Mouse (Mus musculus) ES-E14 (cell line): ENCODE results near the gene Fhad1. TPM values are rescaled to one million over a fixed set of nuclear protein-coding genes. Genes with fewer than 3 reads are reported as not detected.

Experiments
- DNase-seq: peaks from one replicate; pipeline ENCODE4 v3.0.0-alpha.2; 2013; ENCODE audit warnings: low read depth, low spot score
- H3K27ac ChIP-seq: 2 replicates; pipeline ENCODE4 v1.5.1; 2012; ENCODE audit warnings: low read depth, mild to moderate bottlenecking, low read length, moderate library complexity, mixed read lengths; ENCODE audit not compliant: poor library complexity, insufficient read depth, severe bottlenecking
- H3K36me3 ChIP-seq: 2 replicates; pipeline ENCODE4 v1.6.1; 2012; ENCODE audit warnings: mild to moderate bottlenecking, low read length, moderate library complexity, mixed read lengths; ENCODE audit not compliant: control insufficient read depth, poor library complexity, insufficient read depth, severe bottlenecking
- H3K4me1 ChIP-seq, 2 experiments: fragments of 150-350 bp in 1 of 2; sonication (generic) in 1 of 2; 2 replicates each; pipeline ENCODE4 v1.6.1; 2012; ENCODE audit warnings: low read length in 2 of 2, mild to moderate bottlenecking in 1 of 2, mixed read lengths in 1 of 2; ENCODE audit not compliant: control insufficient read depth in 2 of 2, insufficient read depth in 2 of 2, poor library complexity in 1 of 2
- H3K4me3 ChIP-seq, 2 experiments: fragments of 150-350 bp in 1 of 2; sonication (generic) in 1 of 2; 2 replicates each; pipeline ENCODE4 v1.5.1; 2012; ENCODE audit warnings: low read length in 2 of 2, low read depth in 1 of 2, mild to moderate bottlenecking in 1 of 2, mixed read lengths in 1 of 2; ENCODE audit not compliant: insufficient read depth in 1 of 2, poor library complexity in 1 of 2, severe bottlenecking in 1 of 2
- H3K9ac ChIP-seq: 2 replicates; pipeline ENCODE4 v1.6.1; 2012; ENCODE audit warnings: low read depth, mild to moderate bottlenecking, low read length, mixed read lengths; ENCODE audit not compliant: poor library complexity, insufficient read depth, severe bottlenecking
- H3K9me3 ChIP-seq: fragments of 150-350 bp; sonication (generic); 2 replicates; pipeline ENCODE4 v1.6.1; 2012; ENCODE audit warnings: low read depth, mild to moderate bottlenecking, low read length; ENCODE audit not compliant: control insufficient read depth, insufficient read depth
- CHD2 ChIP-seq: IDR thresholded peaks from 2 replicates; pipeline ENCODE4 v1.6.1; 2014; ENCODE audit warnings: mild to moderate bottlenecking, low read depth, low read length, inconsistent platforms
- HCFC1 ChIP-seq: IDR thresholded peaks from 2 replicates; pipeline ENCODE4 v1.6.1; 2012; ENCODE audit warnings: low read length, inconsistent platforms, borderline replicate concordance; ENCODE audit not compliant: insufficient read depth
- MAFK ChIP-seq: IDR thresholded peaks from 2 replicates; pipeline ENCODE4 v1.6.1; 2014; ENCODE audit warnings: mild to moderate bottlenecking, low read depth, low read length, inconsistent platforms; ENCODE audit not compliant: insufficient read depth
- ZC3H11A ChIP-seq: IDR thresholded peaks from 2 replicates; pipeline ENCODE4 v1.6.1; 2012; ENCODE audit warnings: low read depth, mild to moderate bottlenecking, inconsistent platforms, low read length, borderline replicate concordance
- ZNF384 ChIP-seq: IDR thresholded peaks from 2 replicates; pipeline ENCODE4 v1.6.1; 2012; ENCODE audit warnings: low read depth, low read length, inconsistent platforms
- in situ Hi-C, 2 experiments: fragments of 600-800 bp; cut with MboI; formaldehyde crosslinking; loops; one replicate each; pipeline ENCODE4 v1.15.1; 2025; ENCODE audit warnings: low sequenced_read_pairs in 2 of 2, inconsistent platforms in 1 of 2; ENCODE audit not compliant: unreplicated experiment in 2 of 2
- total RNA-seq: library from RNA; depleted of rRNA; stranded (reverse); fragments of 300-350 nt; gene quantifications from 2 replicates; pipeline ENCODE4 v1.2.3, GENCODE M21; 2012

Fhad1 gene
- total RNA-seq, 1 experiment, result 0.49 TPM

GRCm38 (mm10) chr4:142060455-142061378 is 45.8 kb upstream of the Fhad1 start:
- in situ Hi-C loops, result no loop called here
- Histone ChIP-seq H3K4me3 (no peak overlapping the region), H3K27ac (peak overlapping the region; percentile 46), H3K4me1 (peaks cover 20 to 47% of the 10 kb centered on the region in 2 experiments), H3K9ac (no peak overlapping the region), H3K36me3 (no peaks in the 10 kb centered on the region), H3K9me3 (no peaks in the 10 kb centered on the region)
- TF ChIP-seq MAFK, result no peak
- no peak for TF ChIP-seq ZNF384
- TF ChIP-seq ZC3H11A, result no peak
- TF ChIP-seq HCFC1, result no peak
- TF ChIP-seq CHD2, result no peak
- DNase-seq, result no peak

GRCm38 (mm10) chr4:142059841-142060193 is 44.9 kb upstream of the Fhad1 start:
- Histone ChIP-seq H3K36me3 (peaks cover 2% of the 10 kb centered on the region; the same call in 1 of the 2 replicates), H3K9me3 (no peaks in the 10 kb centered on the region), H3K4me3 (no peak overlapping the region), H3K27ac (no peak overlapping the region), H3K9ac (no peak overlapping the region), H3K4me1 (peaks cover 19 to 45% of the 10 kb centered on the region in 2 experiments)
- no peak for DNase-seq
- in situ Hi-C loops, result no loop called here
- TF ChIP-seq MAFK, result no peak
- TF ChIP-seq ZNF384, result no peak
- TF ChIP-seq ZC3H11A, result no peak

- TF ChIP-seq CHD2 (no peak), MAFK (no peak), ZC3H11A (no peak), HCFC1 (no peak), ZNF384 (no peak)
- H3K9ac ChIP-seq, result no peak overlapping the region
- in situ Hi-C loops, result no loop called here
- no peaks in the 10 kb centered on the region for H3K9me3 ChIP-seq
- H3K36me3 ChIP-seq, result peaks cover 2% of the 10 kb centered on the region; the same call in 1 of the 2 replicates
- peaks cover 14 to 44% of the 10 kb centered on the region in 2 experiments for H3K4me1 ChIP-seq
- DNase-seq, result no peak
- no peak overlapping the region for H3K4me3 ChIP-seq
- H3K27ac ChIP-seq, result no peak overlapping the region
These were observed 44.4 kb upstream of the Fhad1 start for GRCm38 (mm10) chr4:142059113-142059840.

GRCm38 (mm10) chr4:142057529-142058216 is 42.8 kb upstream of the Fhad1 start:
- Histone ChIP-seq H3K36me3 (peaks cover 2% of the 10 kb centered on the region; the same call in 1 of the 2 replicates), H3K4me3 (peak overlapping the region; percentile 9 to 14; a peak in 1 of 4 replicates), H3K9ac (0 out of 2 replicates have a peak overlapping the region, but pooled peaks have one; percentile 4), H3K4me1 (peaks cover 8 to 40% of the 10 kb centered on the region in 2 experiments; a peak in 3 of 4 replicates), H3K27ac (no peak overlapping the region), H3K9me3 (no peaks in the 10 kb centered on the region)
- in situ Hi-C loops, result no loop called here
- DNase-seq, result no peak
- TF ChIP-seq ZNF384 (no peak), HCFC1 (no peak)
